Mouse (Mus musculus): Measurements from ENCODE around the gene Olfr460.

Olfr460 gene

GRCm38 (mm10) chr6:40569187-40569586 is at the start of gene Olfr460:
Olfr460 (plus strand) TSS chr6:40569487.
- TF ChIP-seq CTCF (conservative IDR thresholded peaks at IDR 0.05; ENCODE audit: low read length) (no peak), NANOG (IDR thresholded peaks at IDR 0.05; ENCODE audit: borderline replicate concordance, low read length) (no peak), POU5F1 (IDR thresholded peaks at IDR 0.05; ENCODE audit: borderline replicate concordance, low read length) (no peak)
- Histone ChIP-seq H3K4me1 (replicated peaks; ENCODE audit: low read depth, low read length) (no peaks in the 10 kb centered on the region), H3K4me3 (replicated peaks; ENCODE audit: low read length) (no peak within 1 kb of the TSS), H3K36me3 (ENCODE audit: insufficient read depth, low read length) (no peaks in the 10 kb centered on the region), H3K9me3 (ENCODE audit: low read length) (peaks cover 13% of the 10 kb centered on the region), H3K27me3 (ENCODE audit: insufficient read depth, low read length) (no peaks in the 10 kb centered on the region)

- H3K27me3 ChIP-seq (ENCODE audit: insufficient read depth, low read length): no peaks in the 10 kb centered on the region
- H3K4me1 ChIP-seq (replicated peaks; ENCODE audit: low read depth, low read length): no peaks in the 10 kb centered on the region
- no peaks in the 10 kb centered on the region for H3K36me3 ChIP-seq (ENCODE audit: insufficient read depth, low read length)
- no peak overlapping the region for H3K4me3 ChIP-seq (replicated peaks; ENCODE audit: low read length)
- TF ChIP-seq POU5F1 (IDR thresholded peaks at IDR 0.05; ENCODE audit: borderline replicate concordance, low read length) (no peak), CTCF (conservative IDR thresholded peaks at IDR 0.05; ENCODE audit: low read length) (no peak), NANOG (IDR thresholded peaks at IDR 0.05; ENCODE audit: borderline replicate concordance, low read length) (no peak)
- H3K9me3 ChIP-seq (ENCODE audit: low read length): no peaks in the 10 kb centered on the region
Observed at GRCm38 (mm10) chr6:40544690-40545089, 24.6 kb upstream of the Olfr460 start.

GRCm38 (mm10) chr6:40554950-40555349 is 14.3 kb upstream of the Olfr460 start, which contains the start of gene Olfr461:
Olfr461 (minus strand) TSS chr6:40555050.
- TF ChIP-seq NANOG (IDR thresholded peaks at IDR 0.05; ENCODE audit: borderline replicate concordance, low read length) (no peak), POU5F1 (IDR thresholded peaks at IDR 0.05; ENCODE audit: borderline replicate concordance, low read length) (no peak), CTCF (conservative IDR thresholded peaks at IDR 0.05; ENCODE audit: low read length) (no peak)
- no peaks in the 10 kb centered on the region for H3K36me3 ChIP-seq (ENCODE audit: insufficient read depth, low read length)
- no peaks in the 10 kb centered on the region for H3K27me3 ChIP-seq (ENCODE audit: insufficient read depth, low read length)
- no peak within 1 kb of the TSS for H3K4me3 ChIP-seq (replicated peaks; ENCODE audit: low read length)
- no peaks in the 10 kb centered on the region for H3K9me3 ChIP-seq (ENCODE audit: low read length)
- H3K4me1 ChIP-seq (replicated peaks; ENCODE audit: low read depth, low read length): no peaks in the 10 kb centered on the region

GRCm38 (mm10) chr6:40573618-40574017 is 4.3 kb downstream of the Olfr460 start:
- no peaks in the 10 kb centered on the region for H3K36me3 ChIP-seq (ENCODE audit: insufficient read depth, low read length)
- no peaks in the 10 kb centered on the region for H3K9me3 ChIP-seq (ENCODE audit: low read length)
- H3K4me3 ChIP-seq (replicated peaks; ENCODE audit: low read length): no peak overlapping the region
- no peaks in the 10 kb centered on the region for H3K27me3 ChIP-seq (ENCODE audit: insufficient read depth, low read length)
- TF ChIP-seq NANOG (IDR thresholded peaks at IDR 0.05; ENCODE audit: borderline replicate concordance, low read length): no peak
- no peak for TF ChIP-seq CTCF (conservative IDR thresholded peaks at IDR 0.05; ENCODE audit: low read length)
- TF ChIP-seq POU5F1 (IDR thresholded peaks at IDR 0.05; ENCODE audit: borderline replicate concordance, low read length): no peak
- H3K4me1 ChIP-seq (replicated peaks; ENCODE audit: low read depth, low read length): no peaks in the 10 kb centered on the region

GRCm38 (mm10) chr6:40576305-40576704 is 7.0 kb downstream of the Olfr460 start:
- H3K4me3 ChIP-seq (replicated peaks; ENCODE audit: low read length): no peak overlapping the region
- H3K9me3 ChIP-seq (ENCODE audit: low read length): no peaks in the 10 kb centered on the region
- no peaks in the 10 kb centered on the region for H3K4me1 ChIP-seq (replicated peaks; ENCODE audit: low read depth, low read length)
- H3K27me3 ChIP-seq (ENCODE audit: insufficient read depth, low read length): no peaks in the 10 kb centered on the region
- no peaks in the 10 kb centered on the region for H3K36me3 ChIP-seq (ENCODE audit: insufficient read depth, low read length)
- TF ChIP-seq CTCF (conservative IDR thresholded peaks at IDR 0.05; ENCODE audit: low read length) (no peak), NANOG (IDR thresholded peaks at IDR 0.05; ENCODE audit: borderline replicate concordance, low read length) (no peak), POU5F1 (IDR thresholded peaks at IDR 0.05; ENCODE audit: borderline replicate concordance, low read length) (no peak)

GRCm38 (mm10) chr6:40584336-40584735 is 15.0 kb downstream of the Olfr460 start:
- no peaks in the 10 kb centered on the region for H3K36me3 ChIP-seq (ENCODE audit: insufficient read depth, low read length)
- TF ChIP-seq POU5F1 (IDR thresholded peaks at IDR 0.05; ENCODE audit: borderline replicate concordance, low read length) (no peak), NANOG (IDR thresholded peaks at IDR 0.05; ENCODE audit: borderline replicate concordance, low read length) (no peak), CTCF (conservative IDR thresholded peaks at IDR 0.05; ENCODE audit: low read length) (no peak)
- no peak overlapping the region for H3K4me3 ChIP-seq (replicated peaks; ENCODE audit: low read length)
- H3K4me1 ChIP-seq (replicated peaks; ENCODE audit: low read depth, low read length): no peaks in the 10 kb centered on the region
- H3K9me3 ChIP-seq (ENCODE audit: low read length): no peaks in the 10 kb centered on the region
- no peaks in the 10 kb centered on the region for H3K27me3 ChIP-seq (ENCODE audit: insufficient read depth, low read length)

- no peaks in the 10 kb centered on the region for H3K27me3 ChIP-seq (ENCODE audit: insufficient read depth, low read length)
- H3K9me3 ChIP-seq (ENCODE audit: low read length): no peaks in the 10 kb centered on the region
- no peak within 1 kb of the TSS for H3K4me3 ChIP-seq (replicated peaks; ENCODE audit: low read length)
- no peak for TF ChIP-seq POU5F1 (IDR thresholded peaks at IDR 0.05; ENCODE audit: borderline replicate concordance, low read length)
- no peak for TF ChIP-seq CTCF (conservative IDR thresholded peaks at IDR 0.05; ENCODE audit: low read length)
- no peak for TF ChIP-seq NANOG (IDR thresholded peaks at IDR 0.05; ENCODE audit: borderline replicate concordance, low read length)
- H3K4me1 ChIP-seq (replicated peaks; ENCODE audit: low read depth, low read length): no peaks in the 10 kb centered on the region
- H3K36me3 ChIP-seq (ENCODE audit: insufficient read depth, low read length): no peaks in the 10 kb centered on the region
Observed at GRCm38 (mm10) chr6:40585645-40586044, 16.4 kb downstream of the Olfr460 start, which contains the start of gene Clec5a. Clec5a (minus strand) TSS chr6:40585821.

GRCm38 (mm10) chr6:40588346-40588745 is 19.1 kb downstream of the Olfr460 start:
- H3K36me3 ChIP-seq (ENCODE audit: insufficient read depth, low read length): no peaks in the 10 kb centered on the region
- no peak for TF ChIP-seq CTCF (conservative IDR thresholded peaks at IDR 0.05; ENCODE audit: low read length)
- no peak for TF ChIP-seq NANOG (IDR thresholded peaks at IDR 0.05; ENCODE audit: borderline replicate concordance, low read length)
- no peak for TF ChIP-seq POU5F1 (IDR thresholded peaks at IDR 0.05; ENCODE audit: borderline replicate concordance, low read length)
- no peaks in the 10 kb centered on the region for H3K27me3 ChIP-seq (ENCODE audit: insufficient read depth, low read length)

More at GRCm38 (mm10) chr6:40588346-40588745, 19.1 kb downstream of the Olfr460 start:
- Histone ChIP-seq H3K4me3 (replicated peaks; ENCODE audit: low read length) (no peak overlapping the region), H3K4me1 (replicated peaks; ENCODE audit: low read depth, low read length) (no peaks in the 10 kb centered on the region), H3K9me3 (ENCODE audit: low read length) (no peaks in the 10 kb centered on the region)
